Mouse (Mus musculus) forebrain, postnatal 0 days (tissue): ENCODE data around the gene Trim7. TPM values are rescaled to one million over a fixed set of nuclear protein-coding genes. Genes with fewer than 3 reads are reported as not detected.
A peak's percentile ranks its signal among the peaks of the same experiment; 100 is the strongest.

Source experiments
- ATAC-seq: fragments of 200-750 bp; cut with Nextera tagmentation; 2 replicates; pipeline ENCODE4 v1.8.0; 2017; ENCODE audit warnings: mild to moderate bottlenecking, moderate library complexity
- DNase-seq: peaks from one replicate; pipeline ENCODE4 v3.0.0-alpha.2; 2015
- H3K27ac ChIP-seq: fragments of 300-500 bp; sonication (generic); 2 replicates; pipeline ENCODE4 v1.5.1; 2014; ENCODE audit warnings: low read depth, mild to moderate bottlenecking, antibody characterized with exemption, low read length, moderate library complexity, mixed read lengths
- H3K27me3 ChIP-seq: fragments of 300-500 bp; sonication (generic); 2 replicates; pipeline ENCODE4 v1.6.1; 2014; ENCODE audit warnings: mild to moderate bottlenecking, low read length, mixed read lengths; ENCODE audit not compliant: insufficient read depth
- H3K36me3 ChIP-seq: fragments of 300-500 bp; sonication (generic); 2 replicates; pipeline ENCODE4 v1.6.1; 2014; ENCODE audit warnings: mild to moderate bottlenecking, moderate library complexity; ENCODE audit not compliant: insufficient read depth
- H3K4me1 ChIP-seq: fragments of 300-500 bp; sonication (generic); 2 replicates; pipeline ENCODE4 v1.6.1; 2014; ENCODE audit warnings: antibody characterized with exemption; ENCODE audit not compliant: insufficient read depth
- H3K4me2 ChIP-seq: fragments of 300-500 bp; sonication (generic); 2 replicates; pipeline ENCODE4 v1.6.1; 2014; ENCODE audit warnings: low read depth, mild to moderate bottlenecking, moderate library complexity
- H3K4me3 ChIP-seq: fragments of 300-500 bp; sonication (generic); 2 replicates; pipeline ENCODE4 v1.5.1; 2014; ENCODE audit warnings: low read depth, low read length, mixed read lengths
- H3K9ac ChIP-seq: fragments of 300-500 bp; sonication (generic); 2 replicates; pipeline ENCODE4 v1.6.1; 2014; ENCODE audit warnings: mild to moderate bottlenecking
- H3K9me3 ChIP-seq: fragments of 300-500 bp; sonication (generic); 2 replicates; pipeline ENCODE4 v1.6.1; 2016; ENCODE audit warnings: low read length
- CTCF ChIP-seq: sonication (generic); IDR thresholded peaks from 2 replicates; pipeline ENCODE4 v1.5.1; 2016; ENCODE audit warnings: antibody characterized with exemption, control low read depth, low read depth
- WGBS: fragments of 180-500 bp; shearing (Covaris S2); extraction: QIAGEN DNeasy Blood & Tissue Kit; methylation state at CpG from one replicate; pipeline ENCODE4 v1.1.7; 2014; 5-methylcytosine and 5-hydroxymethylcytosine counted together
- polyA plus RNA-seq: library from polyadenylated mRNA; unstranded; fragments of >200 nt; fragmentation: Nextera tagmentation; extraction: Ambion mirVana; gene quantifications from 2 replicates; pipeline ENCODE4 v1.2.1, GENCODE M21; 2015
- total RNA-seq: library from RNA; depleted of rRNA; stranded (reverse); fragments of >200 nt; gene quantifications from 2 replicates; pipeline ENCODE4 v1.2.3, GENCODE M21; 2014

Trim7 gene
- total and polyA plus RNA-seq, 2 experiments from 2014 or later: 2.5 to 9.5 TPM

DNA sequence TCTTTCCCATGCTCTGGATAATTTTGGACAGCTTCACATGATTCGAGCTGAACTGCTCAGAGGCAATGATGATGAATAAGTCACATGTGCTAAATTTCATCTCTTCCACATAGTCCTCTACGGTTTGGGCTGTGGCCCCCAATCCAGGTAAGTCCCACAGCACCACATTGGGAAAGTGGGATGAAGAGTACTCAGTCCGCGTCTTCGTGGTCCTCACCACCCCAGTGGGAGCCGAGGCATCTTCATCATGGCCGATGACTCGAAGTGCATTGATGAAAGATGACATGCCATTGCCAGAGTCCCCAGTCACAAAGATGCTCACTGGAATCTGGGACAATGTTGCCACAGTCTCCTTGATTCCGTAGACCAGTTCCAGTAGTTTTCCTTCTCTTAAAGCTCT, 40.5 kb downstream of the Trim7 start:
- ATAC-seq (no peak), DNase-seq (no peak)
- no peaks in the 10 kb centered on the region for H3K27me3 ChIP-seq
- WGBS: 97% methylated on average over 9 of the region's 9 CpGs
- TF ChIP-seq CTCF: no peak
- no peak overlapping the region for H3K4me2 ChIP-seq
- no peak overlapping the region for H3K9ac ChIP-seq
- no peaks in the 10 kb centered on the region for H3K9me3 ChIP-seq
- no peak overlapping the region for H3K4me3 ChIP-seq
- no peaks in the 10 kb centered on the region for H3K36me3 ChIP-seq
- H3K27ac ChIP-seq: no peak overlapping the region
- no peaks in the 10 kb centered on the region for H3K4me1 ChIP-seq

DNA sequence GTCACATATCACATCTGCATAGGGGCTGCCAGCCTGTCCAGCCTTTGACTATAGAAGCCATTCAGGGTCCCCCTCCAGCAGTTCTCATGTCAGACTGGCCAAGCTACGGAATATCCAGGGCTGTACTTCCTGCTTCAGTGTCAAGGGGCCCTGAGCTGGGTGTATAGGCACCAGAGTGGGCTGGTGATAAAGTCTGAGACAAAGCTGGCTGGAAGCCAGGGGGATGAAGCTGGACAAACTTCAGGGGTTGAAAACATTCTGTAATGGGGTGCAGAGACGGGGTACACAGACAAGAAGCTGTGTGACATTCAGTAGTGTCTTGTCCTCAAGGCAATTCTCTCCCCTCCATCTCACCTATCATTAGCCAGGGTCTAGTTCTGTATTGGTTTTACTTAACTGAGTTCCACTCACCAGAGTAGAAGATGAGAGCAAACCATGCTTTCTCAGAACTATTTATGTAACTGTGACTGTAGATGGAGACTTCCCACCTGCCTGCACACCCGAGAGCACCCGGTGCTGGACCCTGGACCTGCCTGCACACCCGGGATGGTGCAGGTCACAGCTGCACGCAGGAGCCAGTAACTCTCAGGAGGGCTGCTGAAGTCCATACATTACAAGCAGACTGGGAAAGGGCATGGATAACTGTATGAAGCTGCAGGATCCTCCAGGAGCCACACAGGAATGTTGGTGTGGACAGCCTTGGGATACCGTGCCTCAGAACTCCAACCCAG, 43.6 kb downstream of the Trim7 start:
- DNase-seq (no peak), ATAC-seq (no peak)
- 76% methylated on average over 7 of the region's 7 CpGs for WGBS
- H3K27ac ChIP-seq: no peak overlapping the region
- H3K27me3 ChIP-seq: no peaks in the 10 kb centered on the region
- no peaks in the 10 kb centered on the region for H3K4me1 ChIP-seq
- no peaks in the 10 kb centered on the region for H3K36me3 ChIP-seq
- H3K4me2 ChIP-seq: 0 out of 2 replicates have a peak overlapping the region, but pooled peaks have one; percentile 10
- TF ChIP-seq CTCF: no peak
- no peak overlapping the region for H3K4me3 ChIP-seq
- H3K9me3 ChIP-seq: no peaks in the 10 kb centered on the region
- no peak overlapping the region for H3K9ac ChIP-seq

DNA sequence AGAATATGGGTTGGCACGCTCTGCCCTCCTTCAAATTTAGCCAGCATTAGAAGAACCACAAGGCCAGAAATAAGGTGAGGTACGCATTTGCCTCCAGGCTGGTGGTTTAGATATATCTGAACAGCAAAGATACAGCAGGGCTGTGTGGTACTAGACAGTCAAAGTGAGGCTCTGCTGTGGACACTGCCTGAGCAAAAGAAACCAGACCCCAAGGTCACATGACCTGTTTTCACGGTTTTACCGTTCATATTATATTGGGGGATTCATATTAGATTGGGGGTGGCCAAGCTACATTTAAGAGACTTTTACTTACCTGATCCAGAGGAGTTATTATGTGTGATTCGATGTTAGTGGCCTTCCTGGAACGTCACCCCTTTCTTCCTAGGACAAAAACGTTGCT, 44.8 kb downstream of the Trim7 start:
- 39% methylated on average over 7 of the region's 7 CpGs for WGBS
- Histone ChIP-seq H3K4me1 (no peaks in the 10 kb centered on the region), H3K9ac (peak overlapping the region; percentile 55), H3K27ac (no peak overlapping the region), H3K4me2 (peak overlapping the region; percentile 68), H3K27me3 (no peaks in the 10 kb centered on the region), H3K36me3 (no peaks in the 10 kb centered on the region), H3K4me3 (peak overlapping the region; percentile 39), H3K9me3 (no peaks in the 10 kb centered on the region)
- DNase-seq: no peak
- no peak for ATAC-seq
- TF ChIP-seq CTCF: no peak

DNA sequence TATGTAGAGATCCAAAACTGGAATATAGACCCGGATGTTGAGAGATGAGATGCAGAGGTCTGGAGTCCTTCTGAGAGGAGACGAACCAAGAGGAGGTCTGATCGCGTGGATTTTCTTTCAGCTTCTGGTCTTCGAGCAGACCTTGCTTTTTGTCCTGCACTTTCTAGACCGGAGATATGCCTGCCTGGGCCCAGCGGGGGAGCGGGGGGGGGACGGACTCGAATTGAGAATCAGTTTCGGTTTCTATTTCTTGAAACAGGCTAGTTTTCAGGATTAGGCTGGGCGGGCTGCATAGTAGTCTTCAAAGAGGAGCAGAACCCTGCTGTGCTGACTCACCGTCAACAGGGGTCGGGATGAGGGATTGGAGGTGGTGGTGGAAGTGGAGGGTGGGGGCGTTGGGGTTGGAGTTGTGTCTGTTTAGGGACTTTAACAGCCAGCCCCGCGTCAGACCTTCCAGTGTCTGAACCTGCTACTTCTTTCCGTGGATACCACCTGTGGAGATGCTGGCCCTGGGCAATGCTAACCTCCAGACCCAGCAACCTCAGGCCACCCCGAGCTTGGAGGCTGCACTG, 45.3 kb downstream of the Trim7 start, which contains the start of gene Irgm1:
TSS of gene Irgm1 (minus strand) at position 483 of the 572 bp plus-strand sequence.
- no peaks in the 10 kb centered on the region for H3K27me3 ChIP-seq
- H3K4me1 ChIP-seq: no peaks in the 10 kb centered on the region
- H3K4me3 ChIP-seq: peak within 1 kb of the TSS; percentile 39
- TF ChIP-seq CTCF: no peak; the same call in 1 of the 2 replicates
- no peaks in the 10 kb centered on the region for H3K36me3 ChIP-seq
- peak within 1 kb of the TSS; percentile 29; the same call in 1 of the 2 replicates for H3K27ac ChIP-seq
- H3K9ac ChIP-seq: peak within 1 kb of the TSS; percentile 55
- H3K4me2 ChIP-seq: peak within 1 kb of the TSS; percentile 68
- DNase-seq (peak; percentile 41), ATAC-seq (peak; percentile 49)
- 2% methylated on average over 19 of the region's 19 CpGs for WGBS
- H3K9me3 ChIP-seq: no peaks in the 10 kb centered on the region

DNA sequence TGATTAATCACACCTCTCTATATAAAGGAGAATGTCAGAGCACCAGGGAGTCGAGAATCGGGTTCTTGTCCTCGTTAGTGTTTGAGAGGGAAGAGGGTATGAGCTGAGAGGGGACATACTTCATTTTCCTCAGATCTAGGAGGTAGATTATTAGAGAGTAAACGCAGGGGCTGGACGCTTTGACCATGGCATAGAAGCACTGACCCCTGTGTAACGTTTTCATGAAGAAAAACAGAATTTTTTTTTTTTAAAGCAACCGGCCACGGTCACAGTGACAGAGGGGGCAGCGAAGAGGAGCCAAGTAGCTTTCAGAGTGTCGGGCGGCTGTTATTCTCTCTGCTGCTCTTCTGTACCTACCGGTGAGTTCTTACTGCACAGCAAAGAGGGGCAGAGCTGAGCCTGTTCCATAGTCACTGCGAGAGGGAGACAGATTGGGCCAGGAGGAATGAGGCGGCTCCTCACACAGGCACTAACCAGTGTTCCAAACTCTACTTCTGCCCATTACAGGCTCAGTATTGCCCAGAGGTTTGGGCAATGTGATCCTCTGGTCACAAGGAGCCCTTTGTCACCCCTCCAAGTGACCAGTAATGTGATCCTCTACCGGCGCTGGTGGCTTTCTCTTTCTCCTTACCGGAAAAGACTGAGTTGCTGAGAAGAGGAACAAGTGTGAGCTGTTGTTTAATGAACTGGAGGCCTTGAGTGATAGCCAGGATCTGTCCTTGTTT, 46.0 kb downstream of the Trim7 start:
- Histone ChIP-seq H3K4me2 (peak overlapping the region; percentile 68), H3K9me3 (no peaks in the 10 kb centered on the region), H3K9ac (peak overlapping the region; percentile 55), H3K4me3 (peak overlapping the region; percentile 39), H3K4me1 (no peaks in the 10 kb centered on the region), H3K27ac (peak overlapping the region; percentile 29; the same call in 1 of the 2 replicates), H3K27me3 (no peaks in the 10 kb centered on the region), H3K36me3 (no peaks in the 10 kb centered on the region)
- 10% methylated on average over 17 of the region's 17 CpGs for WGBS
- DNase-seq: no peak
- peak; percentile 39 for ATAC-seq
- TF ChIP-seq CTCF: no peak

DNA sequence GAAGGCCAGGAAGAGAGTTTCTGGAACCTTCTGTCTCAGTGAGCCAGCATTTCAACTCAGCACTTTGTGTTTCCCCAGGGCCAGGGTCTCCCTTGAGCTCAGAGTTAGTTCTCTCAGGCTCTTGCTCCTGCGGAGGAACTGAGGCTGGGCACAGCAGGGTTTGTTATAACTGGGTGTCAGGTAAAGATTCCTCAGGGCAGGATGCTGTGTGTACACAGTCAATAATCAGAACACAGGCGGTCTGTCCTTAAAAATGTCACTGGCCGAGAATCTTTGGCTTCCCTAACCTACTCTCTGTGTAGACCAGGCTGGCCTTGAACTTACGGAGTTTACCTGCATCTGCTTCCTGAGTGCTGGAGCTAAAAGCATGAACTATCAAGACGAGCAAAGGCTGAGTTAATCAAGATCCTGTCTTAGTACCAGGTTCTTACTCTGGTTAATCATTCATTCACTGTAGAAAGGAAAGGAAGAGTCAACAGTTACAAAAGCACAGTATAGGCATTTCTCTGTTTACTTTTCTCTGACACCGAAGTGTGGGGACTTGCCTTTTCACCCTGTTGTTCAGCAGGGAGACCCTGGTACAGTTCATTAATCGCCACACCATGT, 46.9 kb downstream of the Trim7 start:
- DNase-seq (no peak), ATAC-seq (no peak)
- Histone ChIP-seq H3K36me3 (no peaks in the 10 kb centered on the region), H3K9me3 (no peaks in the 10 kb centered on the region), H3K27me3 (no peaks in the 10 kb centered on the region), H3K4me3 (no peak overlapping the region), H3K9ac (no peak overlapping the region), H3K4me2 (no peak overlapping the region), H3K27ac (no peak overlapping the region; the same call in 1 of the 2 replicates), H3K4me1 (no peaks in the 10 kb centered on the region)
- WGBS: 83% methylated on average over 7 of the region's 7 CpGs
- TF ChIP-seq CTCF: no peak
